Mouse (Mus musculus) adrenal gland, adult 2 months (tissue): Measurements from ENCODE around the gene Insl3. TPM values are rescaled to one million over a fixed set of nuclear protein-coding genes. Genes with fewer than 3 reads are reported as not detected.
"Not testable (repeated sequence)": the region's sequence is repeated elsewhere in the genome, so short reads cannot be mapped to it uniquely, and the experiment has no call there.

ENCODE experiments used
- DNase-seq: peaks from one replicate; pipeline ENCODE4 v3.0.0; 2021
- polyA plus RNA-seq: library from polyadenylated mRNA; depleted of rRNA; stranded (reverse); fragments of >200 nt; gene quantifications from 2 replicates; pipeline ENCODE4 v1.2.3, GENCODE M21; 2012
- total RNA-seq, 2 experiments: library from RNA; stranded (reverse); gene quantifications; 2 replicates each; pipeline ENCODE4 v1.2.3; 2021

Insl3 gene
- total and polyA plus RNA-seq, 3 experiments: 7.1 to 39.2 (median 7.5) TPM

GRCm38 (mm10) chr8:71676803-71677202 is 12.2 kb upstream of the Insl3 start:
- no peak for DNase-seq

- DNase-seq: peak; percentile 52
Observed at GRCm38 (mm10) chr8:71677555-71677954, 11.5 kb upstream of the Insl3 start.

GRCm38 (mm10) chr8:71678216-71678615 is 10.8 kb upstream of the Insl3 start:
- no peak for DNase-seq

- no peak for DNase-seq
Observed at GRCm38 (mm10) chr8:71679116-71679515, 9.9 kb upstream of the Insl3 start.

GRCm38 (mm10) chr8:71679550-71680168 is 9.4 kb upstream of the Insl3 start:
- DNase-seq: peak; percentile 49

- peak; percentile 42 for DNase-seq
Observed at GRCm38 (mm10) chr8:71680471-71680870, 8.5 kb upstream of the Insl3 start.

GRCm38 (mm10) chr8:71681369-71681915 is 7.6 kb upstream of the Insl3 start:
- DNase-seq: no peak

- no peak for DNase-seq
Observed at GRCm38 (mm10) chr8:71682832-71683231, 6.2 kb upstream of the Insl3 start.

GRCm38 (mm10) chr8:71684701-71685100 is 4.3 kb upstream of the Insl3 start:
- DNase-seq: no peak

GRCm38 (mm10) chr8:71685573-71685972 is 3.4 kb upstream of the Insl3 start:
- no peak for DNase-seq

GRCm38 (mm10) chr8:71686143-71686734 is 2.8 kb upstream of the Insl3 start:
- DNase-seq: no peak

GRCm38 (mm10) chr8:71687616-71688015 is 1.4 kb upstream of the Insl3 start:
- no peak for DNase-seq

- no peak for DNase-seq
Observed at GRCm38 (mm10) chr8:71692509-71692908, 3.5 kb downstream of the Insl3 start.

GRCm38 (mm10) chr8:71693166-71694041 is 4.4 kb downstream of the Insl3 start:
- no peak for DNase-seq

- not testable (repeated sequence) for DNase-seq
Observed at GRCm38 (mm10) chr8:71695456-71695855, 6.4 kb downstream of the Insl3 start.

- DNase-seq: peak; percentile 14
Observed at GRCm38 (mm10) chr8:71700493-71701269, 11.7 kb downstream of the Insl3 start.

- no peak for DNase-seq
Observed at GRCm38 (mm10) chr8:71701414-71702086, 12.5 kb downstream of the Insl3 start, which contains the start of gene B3gnt3. Gene B3gnt3, minus strand, starts transcription at chr8:71701789.

GRCm38 (mm10) chr8:71702087-71702432 is 13.0 kb downstream of the Insl3 start:
- no peak for DNase-seq

GRCm38 (mm10) chr8:71702923-71703322 is 13.9 kb downstream of the Insl3 start:
- DNase-seq: no peak

GRCm38 (mm10) chr8:71703400-71703799 is 14.4 kb downstream of the Insl3 start:
- DNase-seq: not testable (repeated sequence)

GRCm38 (mm10) chr8:71707874-71708273 is 18.9 kb downstream of the Insl3 start:
- peak; percentile 37 for DNase-seq
